Comparison of ENCODE assay signal across 8 mouse cellular contexts in genomic region chr12:31350191-31350943, GRCm38 (mm10). TPM values are rescaled to one million over a fixed set of nuclear protein-coding genes. Genes with fewer than 3 reads are reported as not detected.
DNase-seq lines count a peak whose midpoint lies in the region; ATAC-seq and TF ChIP-seq lines count a peak whose summit lies in the region.

No protein-coding gene starts in this region.

- H3K4me3 ChIP-seq in layer of hippocampus, adult 2 months = peak overlapping the region; percentile 96
- peak overlapping the region; percentile 88 for H3K4me3 ChIP-seq in hindbrain, embryonic 14.5 days (replicated peaks; ENCODE audit: low read length)
- peak overlapping the region; percentile 83 for H3K4me3 ChIP-seq in midbrain, embryonic 14.5 days (replicated peaks; ENCODE audit: low read depth, low read length)

- no peak for DNase-seq in layer of hippocampus, adult 2 months (ENCODE audit: low spot score in 2 of 2)
- DNase-seq in layer of hippocampus, postnatal 14 days (ENCODE audit: low spot score in 2 of 2) = no peak
- DNase-seq in c-Kit-positive CD71-positive TER-119-negative erythroid progenitor cells, embryonic 14.5 days (ENCODE audit: low read depth) = peak; percentile 13
- DNase-seq in hindbrain, embryonic 14.5 days (ENCODE audit: low spot score) = no peak
- DNase-seq in midbrain, embryonic 14.5 days = no peak
- no peak for DNase-seq in embryo, embryonic 10 days (ENCODE audit: low spot score)
- no peak for DNase-seq in embryo, embryonic 11 days
- no peak for DNase-seq in testis, postnatal 10 days (ENCODE audit: low spot score)

- H3K4me1 ChIP-seq in hindbrain, embryonic 14.5 days (replicated peaks; ENCODE audit: control insufficient read depth, insufficient read depth, low read length) = peaks cover 12% of the 10 kb centered on the region
- H3K4me1 ChIP-seq in midbrain, embryonic 14.5 days (ENCODE audit: control insufficient read depth, insufficient read depth, low read length) = peaks cover 8% of the 10 kb centered on the region

- peaks cover 23% of the 10 kb centered on the region for H3K36me3 ChIP-seq in hindbrain, embryonic 14.5 days (replicated peaks; ENCODE audit: control insufficient read depth, insufficient read depth)
- H3K36me3 ChIP-seq in midbrain, embryonic 14.5 days (ENCODE audit: control insufficient read depth, insufficient read depth, low read length) = peaks cover 18% of the 10 kb centered on the region

- no peaks in the 10 kb centered on the region for H3K9me3 ChIP-seq in hindbrain, embryonic 14.5 days (ENCODE audit: control insufficient read depth, low read length)
- no peaks in the 10 kb centered on the region for H3K9me3 ChIP-seq in midbrain, embryonic 14.5 days (ENCODE audit: control insufficient read depth, low read length)

- no peak for TF ChIP-seq CTCF in layer of hippocampus, adult 2 months (conservative IDR thresholded peaks at IDR 0.05)

- H3K27me3 ChIP-seq in hindbrain, embryonic 14.5 days (ENCODE audit: control insufficient read depth, insufficient read depth, low read length) = no peaks in the 10 kb centered on the region
- H3K27me3 ChIP-seq in midbrain, embryonic 14.5 days (ENCODE audit: control insufficient read depth, insufficient read depth, low read length) = no peaks in the 10 kb centered on the region

- H3K4me2 ChIP-seq in hindbrain, embryonic 14.5 days (replicated peaks) = peak overlapping the region; percentile 90
- H3K4me2 ChIP-seq in midbrain, embryonic 14.5 days (ENCODE audit: low read length) = peak overlapping the region; percentile 91

- no peak for ATAC-seq in hindbrain, embryonic 14.5 days (ENCODE audit: low FRiP score)
- no peak; the same call in 1 of the 2 replicates for ATAC-seq in midbrain, embryonic 14.5 days (ENCODE audit: low FRiP score, low TSS enrichment)

- H3K9ac ChIP-seq in hindbrain, embryonic 14.5 days = peak overlapping the region; percentile 93
- H3K9ac ChIP-seq in midbrain, embryonic 14.5 days (replicated peaks; ENCODE audit: low read length) = peak overlapping the region; percentile 90

- peak overlapping the region; percentile 91 for H3K27ac ChIP-seq in layer of hippocampus, adult 2 months
- no peak overlapping the region for H3K27ac ChIP-seq in hindbrain, embryonic 14.5 days
- H3K27ac ChIP-seq in midbrain, embryonic 14.5 days (replicated peaks; ENCODE audit: low read depth, low read length) = no peak overlapping the region; the same call in 1 of the 2 replicates

- WGBS in hindbrain, embryonic 14.5 days = 29% methylated on average over 15 of the region's 15 CpGs
- 33% methylated on average over 15 of the region's 15 CpGs for WGBS in midbrain, embryonic 14.5 days

RNA-seq across cellular contexts. Expression of gene Dld, which starts 0.9 kb away (rescaled TPM):
- 100 to 1,000 TPM; 106 to 108 TPM for total RNA-seq in layer of hippocampus, adult 2 months (2021)
- 100 to 1,000 TPM; 112 to 121 TPM for total RNA-seq in layer of hippocampus, postnatal 14 days (2021)
- 125 and 138 TPM in 2 replicates for polyA plus RNA-seq in hindbrain, embryonic 14.5 days (2014; fragmentation: Nextera tagmentation; extraction: Ambion mirVana)
- polyA plus RNA-seq in midbrain, embryonic 14.5 days (2014; fragmentation: Nextera tagmentation; extraction: Ambion mirVana) = 111 and 121 TPM in 2 replicates

RNA-seq across cellular contexts. Expression of gene Slc26a3, which starts 40.3 kb away (rescaled TPM):
- under 1 TPM; 0.15 to 0.56 TPM for total RNA-seq in layer of hippocampus, adult 2 months (2021)
- under 1 TPM; 0.38 to 0.81 TPM for total RNA-seq in layer of hippocampus, postnatal 14 days (2021)
- not detected in 2 replicates for polyA plus RNA-seq in hindbrain, embryonic 14.5 days (2014; fragmentation: Nextera tagmentation; extraction: Ambion mirVana)
- polyA plus RNA-seq in midbrain, embryonic 14.5 days (2014; fragmentation: Nextera tagmentation; extraction: Ambion mirVana) = not detected in 2 replicates
